Mouse (Mus musculus) embryonic stem cell, embryonic (primary cell): ENCODE measurements around the gene Spocd1.

Experiments used
- CTCF ChIA-PET, 4 experiments: fragments of 300-600 bp in 2 of 4; fragments of 350-600 bp in 2 of 4; sonication (Branson Sonifier 250); formaldehyde crosslinking; loops; one replicate each; lab custom pipeline; 2022; ENCODE audit warnings: inconsistent platforms in 2 of 4; lab: Charles Lee
- POLR2A ChIA-PET, 4 experiments: fragments of 300-600 bp in 2 of 4; fragments of 350-600 bp in 2 of 4; sonication (Branson Sonifier 250); formaldehyde crosslinking; loops; one replicate each; lab custom pipeline; 2022; ENCODE audit warnings: antibody characterized with exemption in 4 of 4, inconsistent platforms in 1 of 4; lab: Charles Lee

Spocd1 gene

GRCm38 (mm10) chr4:130002157-130002556, 73.1 kb downstream of the Spocd1 start:
- ChIA-PET POLR2A (interaction anchor here in 2 of 4 experiments (0.6 to 1.4 kb wide), 3 partner anchors 9 to 53 kb away, joined by 3 to 4 read pairs (median 3); no protein-coding TSS in a partner anchor), CTCF (interaction anchor here in 2 of 4 experiments (0.6 to 1.0 kb wide), 2 partner anchors 15 to 891 kb away, joined by 3 read pairs; no protein-coding TSS in a partner anchor)

DNA sequence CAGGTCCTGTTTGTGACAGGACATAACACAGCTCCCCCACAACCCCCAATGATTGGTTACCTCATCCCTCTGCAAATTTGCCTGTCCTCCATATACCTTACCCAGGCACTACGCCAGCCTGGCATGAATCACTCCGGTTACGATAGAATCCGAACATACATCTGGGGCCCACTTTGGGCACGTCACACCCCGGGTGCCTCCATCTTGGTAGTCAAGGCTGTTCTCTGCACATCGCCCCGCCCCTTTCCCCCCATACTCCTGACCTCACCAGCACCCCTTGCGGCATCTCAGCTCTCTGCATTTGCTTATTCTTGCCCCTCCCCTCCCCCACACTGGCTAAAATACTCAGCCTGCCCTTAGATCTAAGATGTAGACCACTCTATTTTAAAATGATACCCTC, 76.5 kb downstream of the Spocd1 start:
- ChIA-PET POLR2A (interaction anchor here (0.5 to 1.9 kb wide), 16 partner anchors 10 to 627 kb away, joined by 3 to 7 read pairs (median 3); partner anchors contain the start of genes Khdrbs1 (in 1 of the 4), Pef1 (in 1 of the 4), Snrnp40 (in 1 of the 4) and Tinagl1 (in 1 of the 4)), CTCF (interaction anchor here (0.6 to 2.2 kb wide), 31 partner anchors 8 to 365 kb away, joined by 3 to 9 read pairs (median 4); partner anchors contain the start of genes Spocd1 (in 1 of the 4) and Txlna (in 1 of the 4))

- CTCF ChIA-PET = interaction anchor here in 2 of 4 experiments (1.4 to 2.2 kb wide), 5 partner anchors 8 to 40 kb away, joined by 4 to 9 read pairs (median 6); no protein-coding TSS in a partner anchor
- POLR2A ChIA-PET = interaction anchor here in 2 of 4 experiments (0.9 to 1.8 kb wide), 4 partner anchors 9 to 117 kb away, joined by 3 to 5 read pairs (median 4); partner anchors contain the start of gene Pef1 (in 1 of the 2)
Measured at GRCm38 (mm10) chr4:130006533-130006932, 77.5 kb downstream of the Spocd1 start.
